Mouse (Mus musculus) kidney, postnatal 0 days (tissue): ENCODE measurements around the gene Ugdh. TPM values are rescaled to one million over a fixed set of nuclear protein-coding genes. Genes with fewer than 3 reads are reported as not detected.

ENCODE experiments used
- ATAC-seq: fragments of 200-750 bp; cut with Nextera tagmentation; replicated peaks from 2 replicates; pipeline ENCODE4 v1.8.0; 2017; ENCODE audit warnings: low read depth, moderate number of reproducible peaks, moderate TSS enrichment, moderate library complexity; ENCODE audit not compliant: low FRiP score
- DNase-seq: peaks from one replicate; pipeline ENCODE4 v3.0.0-alpha.2; 2016; ENCODE audit warnings: low spot score
- H3K27ac ChIP-seq: fragments of 300-500 bp; sonication (generic); 2 replicates; pipeline ENCODE4 v1.5.1; 2014; ENCODE audit warnings: mild to moderate bottlenecking
- H3K27me3 ChIP-seq: fragments of 300-500 bp; sonication (generic); 2 replicates; pipeline ENCODE4 v1.6.1; 2014; ENCODE audit warnings: low read length, mixed read lengths; ENCODE audit not compliant: insufficient read depth
- H3K36me3 ChIP-seq: fragments of 300-500 bp; sonication (generic); 2 replicates; pipeline ENCODE4 v1.6.1; 2014; ENCODE audit warnings: low read length, mixed read lengths; ENCODE audit not compliant: insufficient read depth
- H3K4me1 ChIP-seq: fragments of 300-500 bp; sonication (generic); replicated peaks from 2 replicates; pipeline ENCODE4 v1.6.1; 2014; ENCODE audit warnings: antibody characterized with exemption, low read length, mixed read lengths; ENCODE audit not compliant: insufficient read depth
- H3K4me2 ChIP-seq: fragments of 300-500 bp; sonication (generic); 2 replicates; pipeline ENCODE4 v1.6.1; 2014; ENCODE audit warnings: mild to moderate bottlenecking, low read length, moderate library complexity, mixed read lengths
- H3K4me3 ChIP-seq: fragments of 300-500 bp; sonication (generic); replicated peaks from 2 replicates; pipeline ENCODE4 v1.5.1; 2014; ENCODE audit warnings: low read depth, low read length
- H3K9ac ChIP-seq: fragments of 300-500 bp; sonication (generic); 2 replicates; pipeline ENCODE4 v1.6.1; 2014; ENCODE audit warnings: low read depth, low read length
- H3K9me3 ChIP-seq: fragments of 300-500 bp; sonication (generic); replicated peaks from 2 replicates; pipeline ENCODE4 v1.6.1; 2016; ENCODE audit warnings: low read length, inconsistent platforms, mixed read lengths
- CTCF ChIP-seq: IDR thresholded peaks from 2 replicates; pipeline ENCODE4 v1.5.1; 2016; ENCODE audit warnings: antibody characterized with exemption, low read depth, mild to moderate bottlenecking, moderate library complexity
- WGBS: fragments of 180-500 bp; shearing (Covaris S2); extraction: QIAGEN DNeasy Blood & Tissue Kit; methylation state at CpG from one replicate; pipeline ENCODE4 v1.1.7; 2014; 5-methylcytosine and 5-hydroxymethylcytosine counted together
- polyA plus RNA-seq: library from polyadenylated mRNA; unstranded; fragments of >200 nt; fragmentation: Nextera tagmentation; extraction: Ambion mirVana; gene quantifications from 2 replicates; pipeline ENCODE4 v1.2.1, GENCODE M21; 2015

The Ugdh gene
- polyA plus RNA-seq, 1 experiment from 2014 or later, result 103 TPM

GRCm38 (mm10) chr5:65438041-65438440 lies 2.3 kb upstream of the Ugdh start:
- Histone ChIP-seq H3K27ac (no peak overlapping the region), H3K4me2 (no peak overlapping the region), H3K36me3 (no peaks in the 10 kb centered on the region), H3K9ac (no peak overlapping the region), H3K9me3 (no peaks in the 10 kb centered on the region), H3K4me1 (no peaks in the 10 kb centered on the region), H3K27me3 (no peaks in the 10 kb centered on the region), H3K4me3 (no peak overlapping the region)
- TF ChIP-seq CTCF, result no peak
- ATAC-seq (no peak), DNase-seq (no peak)

- under 1% methylated on average over 46 of the region's 47 CpGs for WGBS
- H3K36me3 ChIP-seq, result no peaks in the 10 kb centered on the region
- no peaks in the 10 kb centered on the region for H3K27me3 ChIP-seq
- ATAC-seq (no peak), DNase-seq (peak; percentile 39)
- H3K9me3 ChIP-seq, result no peaks in the 10 kb centered on the region
- H3K9ac ChIP-seq, result peak overlapping the region; percentile 78
- no peaks in the 10 kb centered on the region for H3K4me1 ChIP-seq
- H3K27ac ChIP-seq, result peak overlapping the region; percentile 94
- peak overlapping the region; percentile 68 for H3K4me2 ChIP-seq
- TF ChIP-seq CTCF, result no peak
- H3K4me3 ChIP-seq, result peak overlapping the region; percentile 77
Observed at GRCm38 (mm10) chr5:65435363-65435805, 365 bp downstream of the Ugdh start.

- Histone ChIP-seq H3K9me3 (no peaks in the 10 kb centered on the region), H3K4me3 (peak overlapping the region; percentile 77), H3K36me3 (0 out of 2 replicates have a peak, but pooled peaks cover 3% of the 10 kb centered on the region), H3K4me2 (peak overlapping the region; percentile 68), H3K27me3 (no peaks in the 10 kb centered on the region), H3K4me1 (no peaks in the 10 kb centered on the region), H3K27ac (peak overlapping the region; percentile 94), H3K9ac (peak overlapping the region; percentile 78)
- no peak for TF ChIP-seq CTCF
- WGBS, result 6% methylated on average over 15 of the region's 15 CpGs
- DNase-seq, result peak; percentile 69
- no peak for ATAC-seq
Observed at GRCm38 (mm10) chr5:65434471-65435362, 1.0 kb downstream of the Ugdh start.

DNA sequence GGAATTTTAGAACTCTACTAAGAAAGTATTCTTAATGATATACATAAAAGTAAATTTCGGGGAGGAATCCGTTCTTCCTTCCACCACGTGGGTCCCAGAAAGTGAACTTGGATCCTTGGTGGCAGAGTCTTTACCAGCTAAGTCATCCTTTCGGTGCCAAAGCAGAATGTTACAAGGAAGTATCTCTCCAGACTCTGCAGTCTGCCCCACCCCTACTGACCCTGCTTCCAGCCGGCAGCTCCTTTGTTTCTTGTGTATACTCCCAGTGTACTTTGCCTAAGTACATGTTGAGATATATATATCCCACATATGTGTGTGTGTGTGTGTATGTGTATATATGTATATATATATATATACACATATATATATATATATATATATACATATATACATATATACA lies 6.3 kb downstream of the Ugdh start:
- no peak overlapping the region for H3K4me2 ChIP-seq
- no peak overlapping the region for H3K4me3 ChIP-seq
- DNase-seq (no peak), ATAC-seq (no peak)
- no peak overlapping the region for H3K27ac ChIP-seq
- H3K9ac ChIP-seq, result no peak overlapping the region
- TF ChIP-seq CTCF, result no peak
- WGBS, result 87% methylated on average over 5 of the region's 5 CpGs
- 0 out of 2 replicates have a peak, but pooled peaks cover 6% of the 10 kb centered on the region for H3K36me3 ChIP-seq
- H3K9me3 ChIP-seq, result no peaks in the 10 kb centered on the region
- H3K27me3 ChIP-seq, result no peaks in the 10 kb centered on the region
- no peaks in the 10 kb centered on the region for H3K4me1 ChIP-seq

GRCm38 (mm10) chr5:65428321-65428720 lies 7.4 kb downstream of the Ugdh start:
- 55% methylated on average over 4 of the region's 4 CpGs for WGBS
- H3K27me3 ChIP-seq, result no peaks in the 10 kb centered on the region
- H3K9me3 ChIP-seq, result no peaks in the 10 kb centered on the region
- no peak for DNase-seq
- H3K27ac ChIP-seq, result no peak overlapping the region
- no peak overlapping the region for H3K4me2 ChIP-seq
- no peak for TF ChIP-seq CTCF
- H3K4me3 ChIP-seq, result no peak overlapping the region
- peak; percentile 34; the same call in 1 of the 2 replicates for ATAC-seq
- no peak overlapping the region for H3K9ac ChIP-seq
- no peaks in the 10 kb centered on the region for H3K4me1 ChIP-seq
- H3K36me3 ChIP-seq, result 0 out of 2 replicates have a peak, but pooled peaks cover 6% of the 10 kb centered on the region

DNA sequence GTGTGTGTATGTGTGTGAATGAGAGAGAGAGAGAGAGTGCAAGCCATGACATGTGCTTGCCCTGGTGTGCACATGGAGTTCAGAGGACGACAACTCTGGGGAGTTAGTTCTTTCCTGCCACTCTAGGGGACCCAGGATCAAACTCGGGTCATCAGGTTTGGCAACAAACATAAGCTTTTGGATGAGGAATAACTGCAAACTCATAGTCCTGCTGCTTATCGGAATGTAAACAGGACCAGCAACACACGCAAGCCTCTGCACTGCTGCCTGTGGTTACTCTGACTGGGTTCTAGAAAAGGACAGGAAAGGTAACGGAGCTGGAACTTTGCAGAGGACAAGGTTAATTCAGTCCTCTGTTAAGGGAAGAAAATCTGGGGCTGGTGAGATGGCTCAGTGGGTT lies 10.5 kb downstream of the Ugdh start:
- WGBS, result 88% methylated on average over 5 of the region's 5 CpGs
- no peak overlapping the region for H3K4me3 ChIP-seq
- H3K4me2 ChIP-seq, result no peak overlapping the region
- no peak for TF ChIP-seq CTCF
- no peaks in the 10 kb centered on the region for H3K27me3 ChIP-seq
- H3K9ac ChIP-seq, result no peak overlapping the region
- H3K4me1 ChIP-seq, result no peaks in the 10 kb centered on the region
- no peak for DNase-seq
- no peaks in the 10 kb centered on the region for H3K9me3 ChIP-seq
- H3K27ac ChIP-seq, result no peak overlapping the region
- ATAC-seq, result no peak
- peaks cover 16% of the 10 kb centered on the region; the same call in 1 of the 2 replicates for H3K36me3 ChIP-seq
